Mouse (Mus musculus) adrenal gland, postnatal 14 days (tissue): ENCODE measurements around the gene Obox2. TPM values are rescaled to one million over a fixed set of nuclear protein-coding genes. Genes with fewer than 3 reads are reported as not detected.
"Not testable (repeated sequence)": the region's sequence is repeated elsewhere in the genome, so short reads cannot be mapped to it uniquely, and the experiment has no call there.

ENCODE experiments used
- DNase-seq: peaks from one replicate; pipeline ENCODE4 v3.0.0; 2021; ENCODE audit warnings: mixed read lengths
- long read RNA-seq, 2 experiments: library from polyadenylated mRNA; stranded (forward); transcript quantifications; one replicate each; pipeline ENCODE4 v2.0.0; 2021
- total RNA-seq: library from RNA; stranded (reverse); gene quantifications from 2 replicates; pipeline ENCODE4 v1.2.3, GENCODE M21; 2021

Gene Obox2
- not detected in 2 replicates for total RNA-seq
- long read RNA-seq, experiment 1 = 0 reads
- long read RNA-seq, experiment 2 = 0 reads

- DNase-seq = not testable (repeated sequence)
These were observed at the start of gene Obox2, which contains the start of gene Obox1 for GRCm38 (mm10) chr7:15388421-15388998. TSS of gene Obox2 (plus strand) at chr7:15388721. TSS of gene Obox1 (plus strand) at chr7:15388948.

GRCm38 (mm10) chr7:15399147-15399874 lies 10.8 kb downstream of the Obox2 start:
- not testable (repeated sequence) for DNase-seq

- not testable (repeated sequence) for DNase-seq
These were observed 18.3 kb downstream of the Obox2 start for GRCm38 (mm10) chr7:15406816-15407215.

- not testable (repeated sequence) for DNase-seq
These were observed 29.5 kb downstream of the Obox2 start for GRCm38 (mm10) chr7:15418046-15418445.

- DNase-seq = not testable (repeated sequence)
These were observed 37.0 kb downstream of the Obox2 start for GRCm38 (mm10) chr7:15425537-15425936.

Other genes starting within 250 kb of the Obox2 start
- not detected in 2 replicates for gene Obox1, start 227 bp downstream of the Obox2 start, total RNA-seq